Mouse (Mus musculus): ENCODE data around the gene Rchy1.

GRCm38 (mm10) chr5:91974002-91974401, 11.1 kb upstream of the Rchy1 start:
- no peak for TF ChIP-seq CTCF (IDR thresholded peaks at IDR 0.05; ENCODE audit: low read depth, low read length)
- no peak for TF ChIP-seq POLR2A (IDR thresholded peaks at IDR 0.05; ENCODE audit: borderline replicate concordance, low read depth, low read length)

All from bone marrow macrophage, adult 2 months (primary cell).